Mouse (Mus musculus): ENCODE measurements around the gene Fgf6. TPM values are rescaled to one million over a fixed set of nuclear protein-coding genes. Genes with fewer than 3 reads are reported as not detected.

Fgf6 gene
- total RNA-seq (2021), result under 1 TPM; 0.57 to 0.77 TPM
- long read RNA-seq, experiment 1, result 0 reads
- long read RNA-seq, experiment 2, result 0 reads

- no peak for DNase-seq
Observed at GRCm38 (mm10) chr6:127014906-127015770, at the start of gene Fgf6. Fgf6 (plus strand) TSS chr6:127015586.

DNA sequence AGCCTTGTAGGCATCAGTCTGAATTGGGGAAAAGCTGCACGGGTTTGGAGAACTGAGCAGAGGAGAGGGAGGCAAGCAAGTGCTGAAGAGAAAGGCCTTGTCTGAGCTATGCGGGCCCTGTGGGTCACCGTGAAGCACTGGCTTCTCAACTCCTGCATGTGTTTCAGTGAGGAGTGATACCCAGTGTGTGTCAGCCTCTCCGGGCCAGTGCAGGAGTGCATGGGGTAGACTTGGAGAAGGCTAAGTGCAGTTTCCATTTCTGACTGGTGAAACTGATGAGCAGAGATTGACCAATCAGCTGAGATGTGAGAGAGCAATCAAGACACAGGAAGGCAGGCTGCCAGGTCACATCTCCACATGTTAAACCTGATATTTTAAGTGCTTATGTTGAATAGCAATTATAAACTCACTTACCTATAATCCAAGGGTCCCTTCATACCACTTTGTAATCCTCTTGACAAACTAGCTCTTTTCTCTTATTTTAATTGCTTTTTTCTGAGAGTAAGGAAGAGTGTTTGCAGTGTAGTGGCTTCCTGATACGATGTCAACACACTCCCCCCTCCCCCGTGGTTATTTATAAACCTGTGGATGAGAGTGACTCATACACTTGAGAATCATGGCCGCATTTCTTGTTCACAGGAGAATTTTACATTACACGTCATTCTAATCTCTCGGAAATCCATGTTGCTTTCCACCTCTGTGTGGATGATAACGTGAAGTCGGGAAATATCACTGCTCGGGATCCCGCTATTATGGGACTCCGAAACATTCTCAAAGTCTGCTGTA, 49.0 kb upstream of the Fgf6 start:
- peak; percentile 14 to 37 for DNase-seq

DNA sequence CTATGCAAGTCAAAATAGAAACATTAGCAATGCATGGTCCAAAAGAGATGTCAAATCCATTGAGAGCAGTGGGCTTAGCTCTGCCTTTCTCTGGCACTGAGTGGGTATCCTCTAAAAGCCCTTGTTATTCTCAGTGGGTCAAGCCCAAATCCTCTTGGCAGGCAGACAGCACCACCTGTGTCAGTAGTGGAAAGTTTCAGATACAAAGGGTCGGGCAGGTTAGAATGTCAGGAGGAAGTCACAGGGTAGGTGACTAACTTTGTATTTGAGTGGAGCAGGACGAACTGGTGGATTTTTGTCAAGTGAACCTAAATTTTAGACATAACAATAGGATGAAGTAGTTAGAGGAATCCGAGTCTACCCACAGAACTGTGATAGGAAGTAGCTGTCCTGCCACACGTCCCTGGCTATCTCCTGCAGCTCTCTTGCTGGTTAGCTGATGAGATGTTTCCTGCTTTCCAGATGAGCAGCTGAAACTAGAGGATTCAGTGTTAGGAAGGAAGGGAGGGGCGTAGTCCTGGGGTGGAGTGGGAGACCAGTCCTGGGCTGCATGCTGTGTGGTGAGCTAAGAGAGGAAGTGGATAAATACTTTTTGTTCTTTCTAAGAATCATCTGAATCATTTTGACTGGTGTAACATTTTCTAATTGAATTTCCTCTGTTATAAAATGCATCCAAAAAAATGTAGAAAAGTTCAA, 33.7 kb upstream of the Fgf6 start:
- peak; percentile 61 to 75 for DNase-seq

GRCm38 (mm10) chr6:126993676-126994075, 21.7 kb upstream of the Fgf6 start:
- DNase-seq, result no peak

DNA sequence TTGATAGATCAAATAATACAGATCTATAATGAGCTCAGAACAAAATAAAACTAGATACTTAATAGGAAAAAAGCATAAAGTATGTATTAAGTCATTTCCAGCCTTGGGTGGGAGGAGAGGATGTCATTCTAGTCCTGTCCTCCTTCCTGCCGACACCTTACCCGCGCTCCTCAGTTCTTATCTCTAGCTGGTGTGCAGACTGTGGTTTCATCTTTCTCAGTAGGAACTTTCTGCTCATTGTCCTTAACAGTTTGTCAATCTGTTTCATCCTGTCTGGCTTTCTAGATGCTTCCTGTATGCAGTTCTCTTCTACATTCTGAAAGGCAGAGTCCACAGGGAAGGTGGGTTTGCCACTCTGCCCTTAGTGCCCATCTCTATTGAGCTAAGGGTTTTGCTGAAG, 19.9 kb upstream of the Fgf6 start:
- DNase-seq, result no peak

- peak in 1 of 2 experiments; percentile 39 for DNase-seq
Observed at GRCm38 (mm10) chr6:126996399-126996798, 19.0 kb upstream of the Fgf6 start.

- no peak for DNase-seq
Observed at GRCm38 (mm10) chr6:127005646-127006045, 9.7 kb upstream of the Fgf6 start.

DNA sequence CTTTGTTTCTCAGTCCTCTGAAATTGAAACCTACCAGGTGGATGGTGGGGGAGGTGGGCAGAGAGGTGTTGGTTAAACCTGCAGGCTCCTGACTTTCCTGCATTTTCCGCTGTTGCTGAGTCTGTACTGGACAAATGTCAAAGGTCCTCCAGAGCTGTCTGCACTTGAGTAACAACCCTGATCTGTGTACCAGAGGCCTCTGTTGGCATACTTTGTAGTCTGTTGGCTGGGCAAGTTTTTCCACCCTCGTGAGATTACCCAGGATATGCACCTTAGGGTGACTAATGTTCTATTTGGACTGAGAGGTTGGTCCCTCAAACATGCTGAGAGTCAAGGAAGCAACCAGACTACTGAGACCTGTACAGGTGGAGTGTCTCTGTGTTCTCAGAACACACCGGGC, 8.8 kb upstream of the Fgf6 start:
- peak; percentile 47 to 59 for DNase-seq

DNA sequence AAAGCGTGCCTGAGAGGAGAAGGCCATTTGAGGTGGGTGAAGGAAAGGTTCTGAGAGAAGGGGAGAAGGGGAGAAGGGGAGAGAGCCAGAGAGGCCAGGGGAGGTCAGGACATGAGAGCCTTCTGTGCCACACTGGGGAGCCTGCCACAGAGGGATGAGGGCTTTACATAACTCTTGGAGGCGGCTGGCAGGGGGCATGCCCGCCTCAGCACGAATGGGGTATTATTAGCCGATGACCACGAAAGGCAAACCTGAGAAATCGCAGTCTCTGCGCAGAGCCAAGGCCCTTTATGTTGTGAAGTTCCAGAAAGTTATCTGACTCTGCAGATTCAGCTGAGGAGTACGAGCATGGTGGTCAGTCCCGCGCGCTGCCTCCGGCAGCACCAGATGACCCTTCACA, 5.4 kb upstream of the Fgf6 start:
- DNase-seq, result peak in 1 of 2 experiments; percentile 29

- no peak for DNase-seq
Observed at GRCm38 (mm10) chr6:127011947-127012535, 3.3 kb upstream of the Fgf6 start.

- no peak for DNase-seq
Observed at GRCm38 (mm10) chr6:127019254-127019653, 3.9 kb downstream of the Fgf6 start.

GRCm38 (mm10) chr6:127020431-127020830, 5.0 kb downstream of the Fgf6 start:
- no peak for DNase-seq

DNA sequence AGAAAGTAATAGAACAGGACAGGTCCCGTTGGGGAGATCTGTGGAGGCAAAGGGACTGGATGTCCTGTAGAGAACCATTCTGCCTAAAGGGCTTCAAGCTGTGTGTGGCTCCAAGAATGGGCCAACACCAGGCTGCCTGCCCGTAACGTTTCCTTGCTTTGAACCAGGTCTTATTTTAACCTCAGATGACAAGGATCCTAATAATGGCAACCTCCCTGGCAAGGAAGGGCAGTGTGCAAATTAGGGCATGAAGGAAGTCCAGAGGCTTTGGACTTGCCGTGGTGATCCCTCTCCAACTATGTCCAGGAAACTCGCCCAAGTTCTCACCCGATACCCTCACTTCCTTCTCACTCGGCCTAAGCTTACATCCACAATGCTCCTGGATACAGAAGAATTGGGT, 9.4 kb downstream of the Fgf6 start:
- peak; percentile 45 to 74 for DNase-seq

DNA sequence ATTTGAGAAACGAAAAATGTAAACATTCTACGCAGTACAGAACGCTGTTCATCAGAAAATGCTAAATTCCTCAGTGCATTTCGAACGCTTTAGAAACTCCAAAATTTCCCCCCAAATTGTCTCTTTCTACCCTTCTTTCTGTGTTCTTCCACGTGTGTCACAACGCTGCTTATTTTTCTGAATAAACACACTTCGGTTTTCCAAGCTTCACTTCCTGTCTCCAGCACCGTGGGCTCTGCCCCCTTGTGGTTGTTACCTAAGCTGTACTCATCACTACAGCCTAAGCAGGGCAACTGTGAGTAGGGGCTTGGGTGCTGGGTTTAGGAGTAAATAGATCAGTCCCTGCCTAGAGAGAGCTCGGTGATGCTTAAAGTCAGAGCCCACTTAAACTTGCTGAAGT, 19.4 kb downstream of the Fgf6 start:
- DNase-seq, result peak in 1 of 2 experiments; percentile 29

GRCm38 (mm10) chr6:127044909-127045308, 29.5 kb downstream of the Fgf6 start:
- no peak for DNase-seq

DNA sequence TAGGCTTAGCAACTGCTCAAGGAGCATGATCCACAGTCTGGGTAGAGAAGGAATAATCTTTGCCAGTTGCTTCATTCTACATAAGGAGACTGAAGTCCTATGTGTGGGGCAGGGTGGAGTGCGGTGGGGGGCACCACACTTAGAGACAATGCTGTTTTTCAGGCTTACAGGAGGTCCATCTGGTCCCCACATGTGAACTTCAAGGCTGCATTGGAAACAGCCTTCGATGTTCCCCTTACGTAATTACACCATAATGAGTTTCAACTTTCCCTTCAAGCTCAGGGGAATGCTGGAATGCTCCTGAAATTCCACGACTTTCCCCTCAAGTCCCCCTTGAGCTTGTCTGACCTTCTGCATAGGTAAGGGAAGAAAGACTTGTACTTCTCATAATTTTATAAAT, 35.5 kb downstream of the Fgf6 start:
- DNase-seq, result no peak

GRCm38 (mm10) chr6:127056990-127057588, 41.7 kb downstream of the Fgf6 start:
- peak; percentile 4 to 24 for DNase-seq

- DNase-seq, result no peak
Observed at GRCm38 (mm10) chr6:127059975-127060374, 44.6 kb downstream of the Fgf6 start.

DNA sequence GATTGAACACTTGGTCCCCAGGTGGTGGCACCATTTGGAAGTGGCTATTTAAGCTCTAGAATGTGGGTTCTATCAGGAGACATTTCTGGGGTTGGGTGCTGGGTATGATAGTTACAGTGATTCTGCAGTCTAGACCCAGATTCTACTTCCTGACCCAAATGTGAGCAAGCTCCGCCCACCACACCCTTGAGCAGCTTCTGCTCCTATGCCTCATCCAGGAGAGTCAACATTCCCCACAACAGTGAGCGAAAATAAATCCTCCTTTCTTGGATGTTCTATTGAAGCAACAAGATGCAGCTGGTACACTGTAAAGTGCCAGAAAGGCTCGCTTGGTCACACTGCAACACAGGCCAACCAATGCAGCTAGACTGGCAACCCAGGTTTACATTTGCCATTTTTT, 48.5 kb downstream of the Fgf6 start:
- DNase-seq, result no peak

DNA sequence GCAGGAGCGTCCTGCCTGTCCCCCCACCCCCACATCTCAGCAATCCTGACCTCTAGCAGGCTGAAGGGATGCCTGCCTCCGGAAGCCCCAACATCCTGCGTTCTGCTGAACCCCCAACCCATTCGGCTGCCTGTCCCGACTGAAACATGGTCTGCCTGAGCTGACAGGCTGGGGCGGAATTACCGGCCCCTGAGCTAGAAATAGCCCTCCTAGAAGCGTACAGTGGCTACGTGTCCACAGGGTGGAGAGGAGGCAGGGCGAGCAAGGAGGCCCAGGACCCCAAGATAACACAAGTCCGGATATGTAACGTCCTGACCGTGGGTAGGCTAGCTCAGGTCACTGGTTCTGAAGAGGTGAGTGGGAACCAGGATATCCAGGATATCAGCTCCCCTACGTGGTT, 49.4 kb downstream of the Fgf6 start:
- DNase-seq, result no peak

GRCm38 (mm10) chr6:127072817-127073216, 57.4 kb downstream of the Fgf6 start, which contains the start of gene Fgf23:
Fgf23 (plus strand) TSS chr6:127072902.
- no peak for DNase-seq

Data from heart, adult 18-20 months (tissue).